Mouse (Mus musculus) retina, adult 2 months (tissue): ENCODE results near the gene Tmem45a.
"Not testable (repeated sequence)": the region's sequence is repeated elsewhere in the genome, so short reads cannot be mapped to it uniquely, and the experiment has no call there.

Experiments used
- DNase-seq: peaks from one replicate; pipeline ENCODE4 v3.0.0-alpha.2; 2012; ENCODE audit warnings: low read depth, low spot score

The Tmem45a gene

DNA sequence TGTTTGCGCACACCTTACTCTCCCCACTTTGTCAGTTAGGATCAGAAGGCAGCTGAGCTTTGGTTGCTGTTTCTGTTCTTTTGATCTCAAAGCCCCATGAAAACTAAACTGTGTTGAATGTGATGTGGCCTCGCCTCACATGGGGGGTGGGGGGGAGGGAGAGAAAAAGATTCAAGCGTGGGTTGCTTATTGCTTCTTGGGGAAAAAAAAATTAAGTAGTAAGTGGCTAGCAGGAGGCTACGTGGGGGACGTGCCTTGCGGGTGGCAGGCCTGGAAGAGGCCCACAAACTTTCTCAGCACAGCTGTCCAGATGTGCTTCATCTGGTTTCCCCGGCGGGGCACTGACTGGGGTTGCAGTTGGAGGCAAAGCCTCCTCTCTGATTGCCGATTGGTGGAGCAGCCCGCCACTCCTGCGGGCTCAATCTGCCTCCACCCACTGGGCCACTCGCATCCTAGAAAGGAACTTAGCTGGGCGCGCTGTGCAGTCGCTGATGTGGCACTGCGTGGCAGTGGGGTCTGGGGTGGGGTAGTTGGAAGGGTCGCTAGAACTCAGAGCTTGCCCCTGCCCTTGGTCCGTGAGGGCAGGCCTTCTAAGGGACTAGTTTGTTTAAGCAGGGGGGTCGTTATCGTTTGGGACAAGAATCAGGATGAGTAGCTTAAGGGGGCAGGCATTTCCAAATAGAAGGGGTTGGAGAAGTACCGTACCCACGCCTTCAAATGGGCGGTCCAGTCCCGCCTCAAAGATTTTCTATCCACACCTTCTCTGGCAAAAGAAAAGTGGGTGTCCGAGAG is at the start of gene Tmem45a:
Gene Tmem45a (minus strand): TSS at position 343 of the 792 bp plus-strand sequence.
- no peak for DNase-seq

DNA sequence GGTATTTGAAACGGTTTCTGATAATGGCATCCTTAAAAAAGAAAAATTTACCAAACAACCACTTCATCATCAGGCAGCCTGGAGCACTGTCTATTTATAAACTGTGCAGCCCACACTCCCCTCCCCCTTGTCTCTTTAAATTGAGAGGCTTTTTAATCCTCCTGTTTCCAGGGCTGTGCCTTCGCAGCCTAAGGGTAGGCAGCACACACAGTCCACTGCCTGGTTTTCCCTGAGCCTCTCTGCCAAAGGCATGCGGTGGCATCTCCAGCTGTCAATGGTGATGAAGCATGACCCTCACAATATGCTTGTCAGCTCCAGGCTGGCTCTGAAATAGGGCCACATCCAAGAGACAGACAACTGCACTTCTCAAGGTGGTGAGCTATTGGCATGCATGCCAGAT is 42.1 kb upstream of the Tmem45a start, which contains the start of gene Lnp1:
Gene Lnp1 (minus strand): TSS at position 39 of the 400 bp plus-strand sequence.
- DNase-seq = peak; percentile 36

DNA sequence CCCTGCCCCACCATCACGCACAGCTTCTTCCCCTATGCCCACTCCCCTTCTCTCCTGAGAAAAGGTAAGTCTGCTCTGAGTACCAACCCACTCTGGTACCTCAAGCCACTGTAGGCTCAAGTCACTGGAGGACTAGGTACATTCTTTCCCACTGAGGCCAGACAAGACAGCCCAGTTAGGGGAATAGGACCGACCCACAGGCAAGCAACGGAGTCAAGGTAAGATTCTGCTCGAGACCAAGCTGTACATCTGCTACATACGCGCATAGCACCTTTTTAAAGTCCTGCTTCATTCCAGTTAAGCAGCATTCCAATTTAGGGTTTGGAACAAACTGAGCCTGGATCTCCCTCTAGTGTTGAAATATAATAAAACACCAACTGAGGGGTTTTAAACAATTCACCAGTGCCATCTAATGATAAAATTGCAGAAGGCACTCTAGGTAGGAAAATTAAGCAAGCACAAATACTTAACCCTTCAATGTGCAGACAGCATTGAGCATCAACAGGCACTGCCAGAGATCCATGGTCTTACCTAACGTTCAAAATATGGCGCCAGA is 34.2 kb upstream of the Tmem45a start:
- DNase-seq = peak; percentile 38

DNA sequence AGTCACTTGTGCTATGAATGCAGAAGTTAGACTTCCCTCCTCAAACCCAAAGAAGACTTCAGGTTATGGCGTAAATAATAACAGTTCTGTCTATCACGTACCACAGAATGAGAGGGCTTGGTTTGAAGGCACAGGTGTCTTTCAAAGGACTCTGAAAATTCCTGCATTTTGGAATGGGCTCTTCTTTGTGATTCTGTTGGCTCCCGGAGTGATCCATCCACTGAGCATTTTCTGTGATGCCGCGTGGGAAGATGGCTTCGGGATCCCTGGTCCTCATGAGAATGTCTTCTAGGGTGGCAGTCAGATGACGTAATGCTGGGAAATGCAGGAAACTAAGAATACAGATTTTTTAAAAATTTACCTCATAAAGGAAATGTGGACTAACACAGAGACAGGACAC is 31.3 kb upstream of the Tmem45a start:
- DNase-seq = no peak

DNA sequence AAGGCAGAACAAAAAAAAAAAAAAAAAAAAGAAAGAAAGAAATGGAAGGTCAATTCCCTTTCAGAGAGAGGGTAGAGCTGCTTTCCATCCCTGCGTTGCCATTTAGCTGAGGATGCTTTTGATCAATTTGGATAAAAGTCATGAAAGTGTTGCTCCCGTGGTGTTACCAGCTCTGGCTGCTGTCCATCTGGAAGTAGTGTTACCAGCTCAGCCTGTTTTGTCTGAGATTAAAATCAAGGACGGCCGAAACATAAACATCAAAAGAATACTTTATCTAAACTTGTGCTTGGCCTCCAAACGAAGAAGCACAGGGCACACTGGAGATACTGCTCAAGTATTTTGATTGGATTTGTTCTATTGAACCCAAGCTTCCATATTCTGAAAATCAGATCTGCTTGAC is 23.0 kb upstream of the Tmem45a start:
- DNase-seq = no peak

DNA sequence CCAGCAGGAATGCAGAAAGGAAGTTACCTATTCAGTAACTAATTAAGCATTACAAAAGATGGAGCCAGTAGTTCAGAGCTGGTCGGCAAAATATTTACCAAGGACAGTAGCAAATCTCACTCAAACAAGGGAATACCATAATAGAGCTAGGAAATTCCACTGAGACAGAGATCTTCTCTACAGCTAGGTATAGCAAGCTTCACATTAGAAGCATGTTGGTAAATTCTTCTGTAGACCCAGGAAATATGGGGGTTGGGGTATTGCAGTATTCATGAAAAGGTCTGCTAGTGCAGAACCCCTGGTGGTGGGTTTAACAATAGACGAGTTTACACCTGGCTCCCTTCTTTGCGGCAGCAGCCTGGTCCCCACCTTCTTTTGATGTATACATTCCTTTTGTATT is 16.2 kb upstream of the Tmem45a start:
- not testable (repeated sequence) for DNase-seq

DNA sequence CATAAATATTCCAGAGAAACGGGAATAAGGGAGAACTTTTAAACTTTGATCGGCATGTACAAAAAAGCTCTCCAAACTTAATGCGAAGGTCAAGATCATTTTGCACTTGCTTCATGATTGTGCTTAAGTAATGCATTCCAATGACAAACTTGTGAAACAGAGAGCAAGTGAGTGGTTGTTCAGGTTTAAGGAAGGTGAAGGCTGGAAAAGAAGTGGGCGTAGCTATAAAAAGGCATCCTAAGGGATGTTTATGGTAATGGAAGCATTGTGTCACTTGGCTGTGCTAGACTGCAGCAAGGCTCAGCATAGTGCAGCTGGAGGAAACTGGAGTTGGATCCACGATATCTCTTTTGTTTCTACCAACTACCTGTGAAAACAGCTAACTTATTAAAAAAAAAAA is 5.6 kb upstream of the Tmem45a start:
- no peak for DNase-seq

DNA sequence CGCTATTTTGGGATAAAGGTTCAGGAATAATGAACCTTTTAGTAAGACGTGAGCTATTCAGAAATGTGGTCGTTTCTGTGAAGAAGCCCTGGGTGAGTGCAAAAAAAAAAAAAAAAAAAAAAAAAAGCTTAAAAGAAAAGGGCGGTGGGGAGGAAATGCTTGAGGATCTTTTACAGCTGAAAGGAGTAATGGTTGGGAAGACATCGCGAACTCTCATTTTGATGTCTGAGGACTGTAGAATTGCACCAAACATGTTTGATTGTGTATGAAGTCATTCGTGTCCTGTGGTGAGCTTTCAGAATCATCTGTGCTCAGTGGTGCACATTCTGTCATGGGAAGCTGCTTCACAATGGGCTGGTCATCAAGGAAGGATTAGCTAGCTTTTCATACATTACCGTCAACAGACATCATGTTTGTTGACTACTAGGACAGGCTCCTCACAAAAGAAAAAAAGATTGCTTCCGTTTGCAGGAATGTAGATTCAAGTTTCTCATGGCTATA is 700 bp upstream of the Tmem45a start:
- no peak for DNase-seq

DNA sequence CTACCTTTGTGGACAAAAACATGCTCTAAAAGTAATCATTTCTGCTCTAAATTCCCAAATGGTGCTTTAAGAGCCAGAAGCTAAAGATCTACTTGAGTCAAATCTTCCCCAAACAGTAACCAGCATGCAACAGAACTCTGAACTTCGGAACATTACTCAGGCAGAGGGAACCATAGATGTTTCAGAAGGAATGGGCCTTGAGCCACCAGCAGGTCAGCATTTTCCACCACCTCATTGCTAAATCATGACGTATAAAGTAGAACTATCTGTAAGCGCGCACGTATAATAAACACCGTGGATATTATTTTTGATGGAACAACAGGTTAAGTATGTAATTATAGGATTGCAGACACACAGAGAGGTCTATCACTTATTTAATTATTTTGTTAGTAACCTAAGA is 1.2 kb downstream of the Tmem45a start:
- DNase-seq = no peak

DNA sequence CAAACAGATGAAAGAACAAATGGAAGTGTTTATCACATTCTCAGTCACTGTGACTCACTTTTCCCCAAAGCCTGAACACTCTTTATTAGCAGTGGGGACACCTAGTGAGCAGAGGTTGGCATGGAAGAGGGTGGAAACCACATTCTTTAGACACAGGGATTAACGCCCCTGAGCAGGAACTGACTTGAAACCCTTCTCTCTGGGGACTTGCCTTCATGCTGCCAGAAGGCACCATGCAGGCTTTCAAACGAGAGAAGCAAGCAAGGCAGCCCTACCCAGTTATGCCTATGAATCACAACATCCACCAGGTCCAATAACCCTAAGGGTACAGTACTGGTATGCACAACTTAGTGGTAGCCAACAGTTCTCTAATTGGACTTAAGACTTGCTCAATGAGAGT is 12.6 kb downstream of the Tmem45a start:
- no peak for DNase-seq

DNA sequence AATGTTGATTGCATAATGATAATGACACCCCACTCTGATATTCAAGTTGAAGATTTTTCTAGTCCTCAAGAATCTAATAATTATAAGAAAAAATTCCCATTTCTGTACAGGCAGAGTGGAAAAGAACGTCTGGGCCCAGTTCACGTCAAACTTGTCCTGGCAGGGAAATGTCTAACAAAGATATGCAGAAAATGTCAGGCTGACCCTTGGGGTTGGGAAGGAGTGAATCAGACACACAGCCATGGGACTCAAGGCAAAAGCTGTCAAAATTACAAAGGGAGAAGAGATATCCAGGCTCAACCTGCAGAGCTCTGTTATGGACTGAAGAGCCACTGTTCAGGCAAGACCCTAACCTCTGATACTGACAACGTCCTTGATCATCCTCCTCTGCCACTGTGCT is 15.5 kb downstream of the Tmem45a start:
- no peak for DNase-seq

DNA sequence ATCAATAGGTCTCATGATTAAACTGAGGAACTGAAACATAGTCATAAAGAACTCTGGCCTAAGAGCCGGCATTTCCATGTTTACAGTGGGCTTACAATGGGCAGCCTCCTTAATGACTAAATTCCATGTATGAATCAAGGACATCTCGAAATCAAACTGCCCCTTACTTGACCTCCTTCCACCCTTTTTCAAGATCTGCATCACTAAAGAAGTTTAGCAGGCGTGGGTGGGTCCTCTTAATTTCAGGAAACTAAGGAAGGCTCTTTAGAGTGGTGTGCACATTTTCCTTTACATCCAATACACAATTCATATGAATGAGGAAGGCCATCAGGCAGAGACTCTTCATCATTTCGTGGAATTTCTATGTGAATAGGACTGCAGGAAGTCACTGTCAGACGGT is 17.6 kb downstream of the Tmem45a start:
- no peak for DNase-seq

DNA sequence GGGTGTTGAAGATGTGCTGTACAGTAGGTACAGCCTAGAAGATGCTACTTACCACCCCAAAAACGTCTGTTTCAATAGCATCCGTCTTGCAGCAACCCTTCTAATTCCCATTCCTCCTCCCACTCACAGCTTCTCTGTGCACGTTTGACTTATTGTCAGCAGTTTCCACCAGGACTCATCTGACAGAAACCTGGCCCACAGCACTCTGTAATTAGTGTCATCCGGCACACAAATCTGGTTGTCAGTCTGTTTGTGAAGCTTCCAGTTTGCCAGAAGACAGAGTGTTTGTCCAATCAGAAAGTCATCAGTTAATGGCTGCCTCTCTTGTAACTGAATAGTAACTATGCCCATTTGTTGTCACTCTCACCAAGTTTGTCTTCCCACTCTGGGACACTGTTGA is 18.4 kb downstream of the Tmem45a start:
- DNase-seq = no peak

DNA sequence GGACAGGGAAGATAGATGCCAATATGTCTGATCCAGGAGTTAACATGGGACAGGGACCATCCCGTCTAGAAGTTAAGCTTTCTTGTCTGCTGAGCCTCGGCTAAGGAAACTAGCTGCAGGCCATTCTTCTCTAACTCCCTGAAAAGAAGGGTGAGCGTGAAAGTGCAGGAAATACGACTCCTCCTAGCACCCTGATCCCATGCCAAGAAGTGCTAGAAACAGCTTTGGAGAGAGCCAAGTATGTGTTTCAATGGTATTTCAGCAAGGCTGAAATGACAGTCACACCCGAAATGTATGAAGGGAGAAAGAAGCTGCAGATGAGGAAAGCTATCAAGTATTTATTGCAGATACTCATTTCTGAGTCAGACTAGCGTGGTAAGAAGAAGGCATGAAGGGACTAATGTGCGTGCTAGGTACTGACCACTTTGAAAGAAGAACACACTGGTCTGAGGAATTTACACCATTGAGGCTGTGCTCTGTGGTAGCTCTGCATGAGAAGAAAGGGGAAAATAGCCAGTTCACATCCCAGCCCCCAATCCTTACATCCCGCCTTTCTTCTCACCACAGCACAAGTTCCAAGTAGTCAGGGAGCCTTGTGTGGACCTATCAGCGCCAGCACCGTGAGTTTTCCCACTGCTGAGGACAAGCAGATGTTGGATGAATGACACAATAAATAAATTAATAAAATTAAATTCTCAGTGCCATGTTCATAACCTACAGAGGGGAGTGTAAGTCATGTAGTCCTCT is 33.0 kb downstream of the Tmem45a start:
- DNase-seq = no peak

DNA sequence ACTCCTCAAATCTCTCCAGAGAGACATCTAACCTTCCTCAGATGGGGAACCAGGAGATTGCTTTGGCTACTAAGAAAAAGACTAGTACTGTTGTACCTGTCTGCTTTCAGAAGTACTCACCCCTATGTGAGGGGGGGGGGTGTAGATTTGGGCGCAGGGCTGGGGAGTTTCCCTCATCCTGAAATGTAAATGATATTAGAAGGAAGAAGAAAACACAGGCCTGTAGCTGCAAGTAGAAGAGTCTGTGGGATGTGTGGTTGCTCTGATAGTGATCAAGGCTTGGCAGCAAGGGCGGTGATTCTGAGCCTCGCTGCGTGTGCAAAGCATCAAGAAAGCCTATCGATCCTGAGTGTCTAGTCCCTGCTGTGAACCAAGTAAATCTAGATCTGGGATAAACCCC is 43.0 kb downstream of the Tmem45a start:
- no peak for DNase-seq

DNA sequence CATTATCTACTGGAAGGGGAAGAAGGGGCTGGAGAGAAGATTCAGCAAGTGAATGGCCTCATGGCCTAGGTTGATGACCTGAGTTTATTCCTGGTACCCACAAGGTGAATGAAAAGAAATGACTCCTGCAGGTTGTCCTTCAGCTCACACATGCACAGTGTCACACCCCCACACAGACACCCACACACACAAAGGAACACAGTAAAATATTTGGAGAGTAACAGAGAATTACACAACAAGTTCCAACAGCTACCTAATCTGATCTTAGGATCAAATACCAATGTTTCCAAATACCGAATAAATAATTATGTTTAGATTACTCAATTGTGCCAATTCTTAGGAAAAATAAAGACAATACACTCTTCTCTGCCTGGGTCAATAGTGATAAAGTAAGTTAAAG is 52.7 kb downstream of the Tmem45a start:
- no peak for DNase-seq

DNA sequence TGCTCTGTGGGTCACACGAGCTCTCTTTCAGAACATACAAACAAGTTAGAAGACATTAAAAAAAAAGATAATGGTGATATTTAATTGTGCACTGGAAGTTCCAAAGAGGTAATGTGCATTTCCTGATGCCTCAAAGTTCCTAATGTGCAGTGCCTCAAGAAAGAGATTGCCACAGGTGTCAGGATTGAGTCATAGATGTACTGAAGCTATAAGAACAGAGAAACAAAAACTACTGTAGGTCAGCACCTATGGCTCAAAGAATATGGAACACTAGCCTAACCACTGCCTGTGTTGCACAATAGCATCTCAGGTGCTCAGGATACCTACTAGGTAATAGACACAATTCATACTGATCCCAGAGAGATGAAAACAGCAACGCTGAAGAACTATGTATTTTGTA is 54.0 kb downstream of the Tmem45a start:
- no peak for DNase-seq

DNA sequence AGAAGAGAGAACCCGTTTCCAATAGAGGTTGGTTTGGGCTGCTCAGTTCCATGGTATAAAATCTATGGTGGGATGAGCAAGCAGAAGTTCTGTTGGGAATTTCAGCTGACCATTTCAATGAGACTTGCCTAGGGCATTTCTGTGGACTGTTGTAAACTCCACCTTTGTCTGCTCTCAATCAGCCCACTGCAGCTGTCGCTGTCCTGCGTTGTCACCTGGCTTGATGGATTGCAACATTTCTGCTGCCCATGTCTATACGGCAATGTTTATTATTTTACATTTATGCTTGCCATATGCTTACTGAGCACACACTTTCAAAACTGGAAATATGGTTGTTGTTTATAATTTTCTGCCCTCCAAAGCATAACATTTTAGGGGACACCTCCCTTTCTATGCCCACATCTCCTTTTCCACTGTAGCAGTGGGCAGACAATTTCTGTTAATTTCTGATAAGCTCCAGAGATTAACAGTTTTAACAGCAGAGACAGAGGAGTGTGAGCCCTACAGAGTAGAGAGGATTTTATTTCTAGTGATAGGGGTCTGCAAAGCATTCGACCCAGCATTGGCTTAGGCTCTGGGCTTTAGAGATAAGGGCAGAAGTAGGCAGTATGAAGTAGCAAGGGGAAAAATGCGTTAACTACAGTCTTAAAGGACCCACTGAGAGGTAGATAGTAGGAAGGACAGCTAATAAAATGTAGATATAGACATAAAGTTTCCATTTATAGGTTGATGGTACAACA is 84.4 kb downstream of the Tmem45a start:
- no peak for DNase-seq

DNA sequence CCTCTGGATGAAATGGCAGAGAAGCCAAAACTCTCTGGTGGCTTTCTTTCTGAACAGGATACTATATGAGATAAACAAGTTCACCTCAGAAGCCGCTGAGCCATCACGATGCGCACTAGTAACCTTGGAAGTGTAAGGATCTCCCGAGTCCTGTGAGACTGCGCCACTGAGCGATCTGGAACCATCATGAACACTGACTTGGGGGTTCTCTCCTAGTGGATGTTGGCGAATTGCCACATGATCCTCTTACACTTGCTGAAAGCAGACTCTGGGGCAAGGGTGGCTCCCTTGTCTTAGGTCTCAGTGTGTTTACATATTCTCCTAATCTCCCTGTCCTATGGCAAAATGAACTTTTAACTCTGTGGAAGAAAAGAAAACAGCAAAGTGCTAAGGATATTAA is 85.0 kb downstream of the Tmem45a start:
- no peak for DNase-seq

DNA sequence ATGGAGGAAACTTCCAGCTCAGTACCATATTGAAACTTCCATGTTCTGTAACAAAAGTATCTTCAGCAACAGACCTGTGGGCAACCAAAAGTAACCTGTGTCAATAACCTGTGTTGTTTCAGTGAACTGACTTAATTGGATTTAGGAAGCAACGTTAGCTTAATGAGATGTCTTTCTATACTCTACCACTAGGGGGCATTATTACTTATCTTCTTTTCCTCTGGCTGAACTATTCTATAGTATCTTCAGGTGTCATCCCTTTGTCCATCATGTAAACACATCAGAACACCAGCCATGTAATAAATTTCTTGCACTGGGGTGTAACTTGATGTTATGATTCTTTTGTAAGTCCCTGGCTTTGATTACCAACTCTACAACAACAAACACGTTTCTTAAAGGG is 85.5 kb downstream of the Tmem45a start:
- DNase-seq = peak; percentile 6

DNA sequence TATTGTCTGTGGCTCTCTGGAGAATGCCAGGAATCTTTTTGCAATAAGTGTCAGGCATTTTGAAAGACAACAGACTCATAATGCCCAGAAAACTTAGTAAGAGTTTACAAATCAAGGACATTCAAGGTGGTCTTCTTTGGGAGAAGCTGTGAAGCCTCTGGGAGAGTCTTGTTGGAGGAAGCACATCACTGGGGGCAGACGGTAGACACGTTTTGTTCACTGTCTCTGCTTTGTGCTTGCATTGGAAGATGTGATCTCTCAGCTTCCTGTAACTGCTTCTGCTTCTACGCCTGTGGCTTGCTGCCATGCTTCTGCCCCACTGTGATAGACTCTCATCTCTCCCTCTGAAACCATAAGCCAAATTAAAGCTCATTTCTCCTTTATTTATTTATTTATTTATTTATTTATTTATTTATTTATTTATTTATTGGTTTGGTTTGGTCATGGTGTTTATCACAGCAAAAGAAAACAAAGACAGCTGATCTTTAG is 86.4 kb downstream of the Tmem45a start:
- DNase-seq = no peak

DNA sequence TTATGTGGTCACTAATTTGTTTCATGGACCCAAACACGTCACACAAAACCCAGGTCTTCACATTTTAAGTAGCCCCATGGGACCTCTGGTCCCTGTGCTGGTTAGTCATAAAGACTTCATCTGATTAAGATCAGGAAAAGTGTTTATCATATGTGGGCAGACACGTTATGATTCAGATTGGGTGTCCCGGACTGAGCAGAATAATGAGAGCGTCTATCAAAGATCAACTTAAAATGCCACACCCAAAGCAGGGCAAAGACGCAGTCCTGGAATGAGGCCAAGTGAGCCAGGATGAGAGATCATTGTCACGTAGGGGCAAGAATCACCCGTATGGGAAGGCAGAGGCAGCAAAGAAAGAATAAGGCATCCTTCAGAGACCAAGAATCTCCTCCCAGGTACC is 87.1 kb downstream of the Tmem45a start:
- DNase-seq = no peak
